Mouse (Mus musculus): ENCODE results near the gene Trmt44. TPM values are rescaled to one million over a fixed set of nuclear protein-coding genes. Genes with fewer than 3 reads are reported as not detected.
A peak's percentile ranks its signal among the peaks of the same experiment; 100 is the strongest.

The Trmt44 gene
- polyA plus RNA-seq, 1 experiment from 2014 or later: 5.3 TPM

DNA sequence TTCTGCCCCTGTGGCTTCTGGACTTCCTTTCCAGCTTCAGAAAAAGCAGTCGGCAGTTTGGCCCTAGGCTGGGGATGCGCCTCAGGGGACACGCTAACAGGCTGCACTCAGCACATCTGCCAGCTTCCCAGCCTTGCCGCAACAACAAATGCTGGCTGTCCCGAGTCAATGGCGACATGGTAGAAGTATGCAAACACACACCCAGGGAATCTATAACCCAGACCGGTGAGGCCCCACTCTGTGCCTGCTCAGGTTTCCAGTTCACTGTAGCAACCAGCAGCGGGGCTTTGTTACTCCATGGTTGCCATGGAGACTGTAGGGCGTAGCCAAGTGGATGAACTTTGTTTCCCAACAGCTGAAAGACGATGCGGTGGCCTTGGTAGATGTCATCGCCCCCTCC is 34.5 kb upstream of the Trmt44 start:
- no peak overlapping the region for H3K27ac ChIP-seq (ENCODE audit: low read length)
- WGBS: 39% methylated on average over 12 of the region's 12 CpGs
- ATAC-seq (replicated peaks; ENCODE audit: extremely low read depth, insufficient read depth, low FRiP score): no peak

DNA sequence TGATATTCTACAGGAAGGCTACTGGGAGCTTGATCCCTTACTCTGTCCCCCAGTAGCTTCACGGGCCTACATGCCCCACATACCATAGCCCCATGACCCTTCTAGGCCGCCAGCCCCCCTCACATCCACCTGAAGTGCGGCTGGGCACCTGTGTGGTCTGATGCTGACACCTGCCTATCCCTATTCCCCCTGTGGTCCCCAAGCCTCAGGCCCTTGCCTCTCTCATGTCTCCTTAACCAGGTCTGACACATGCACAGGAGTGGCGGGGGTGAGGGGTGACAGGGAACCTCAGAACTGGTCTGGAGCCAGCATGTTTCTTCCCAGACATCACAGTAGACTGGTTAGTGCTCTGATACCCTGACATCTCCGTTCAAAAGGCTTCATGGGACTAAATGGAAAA is 33.7 kb upstream of the Trmt44 start:
- Histone ChIP-seq H3K4me2 (ENCODE audit: low read depth, low read length) (no peak overlapping the region), H3K9me3 (replicated peaks; ENCODE audit: control insufficient read depth, low read length) (no peaks in the 10 kb centered on the region), H3K36me3 (ENCODE audit: control insufficient read depth, insufficient read depth) (0 out of 2 replicates have a peak, but pooled peaks cover 3% of the 10 kb centered on the region), H3K27ac (ENCODE audit: low read length) (no peak overlapping the region), H3K4me1 (ENCODE audit: control insufficient read depth, insufficient read depth, low read length) (peaks cover 26% of the 10 kb centered on the region), H3K4me3 (ENCODE audit: low read length) (no peak overlapping the region), H3K9ac (ENCODE audit: low read length) (no peak overlapping the region), H3K27me3 (ENCODE audit: control insufficient read depth, insufficient read depth, low read length) (no peaks in the 10 kb centered on the region; the same call in 1 of the 2 replicates)
- WGBS: 79% methylated on average over 5 of the region's 5 CpGs
- ATAC-seq (replicated peaks; ENCODE audit: extremely low read depth, insufficient read depth, low FRiP score): no peak

More for the DNA sequence above, 34.5 kb upstream of the Trmt44 start:
- Histone ChIP-seq H3K9ac (ENCODE audit: low read length) (no peak overlapping the region), H3K27me3 (ENCODE audit: control insufficient read depth, insufficient read depth, low read length) (no peaks in the 10 kb centered on the region; the same call in 1 of the 2 replicates), H3K4me3 (ENCODE audit: low read length) (no peak overlapping the region), H3K4me2 (ENCODE audit: low read depth, low read length) (no peak overlapping the region), H3K4me1 (ENCODE audit: control insufficient read depth, insufficient read depth, low read length) (peaks cover 26% of the 10 kb centered on the region), H3K36me3 (ENCODE audit: control insufficient read depth, insufficient read depth) (no peaks in the 10 kb centered on the region), H3K9me3 (replicated peaks; ENCODE audit: control insufficient read depth, low read length) (no peaks in the 10 kb centered on the region)

DNA sequence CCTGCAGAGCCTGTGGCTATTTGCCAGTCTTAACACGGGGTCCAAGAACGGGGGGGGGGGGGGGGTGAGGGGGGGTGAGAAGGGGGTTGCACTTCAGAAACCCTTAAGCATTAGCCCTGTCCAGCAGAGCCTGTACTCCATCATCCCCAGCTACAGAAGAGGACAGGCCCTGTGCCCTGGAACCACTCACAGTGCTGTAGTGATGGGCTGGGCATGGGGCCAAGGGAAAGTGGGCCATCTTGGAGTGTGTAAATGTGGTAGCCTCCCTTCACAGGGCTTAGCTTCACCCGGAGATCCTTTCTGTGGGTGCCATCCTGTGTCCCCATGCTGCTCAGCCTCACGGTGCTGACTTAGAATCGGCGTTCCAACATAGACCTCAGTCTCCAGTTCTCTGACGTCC is 32.9 kb upstream of the Trmt44 start:
- WGBS: 55% methylated on average over 7 of the region's 7 CpGs
- H3K4me3 ChIP-seq (ENCODE audit: low read length): no peak overlapping the region
- H3K27ac ChIP-seq (ENCODE audit: low read length): no peak overlapping the region
- no peaks in the 10 kb centered on the region; the same call in 1 of the 2 replicates for H3K27me3 ChIP-seq (ENCODE audit: control insufficient read depth, insufficient read depth, low read length)
- H3K4me2 ChIP-seq (ENCODE audit: low read depth, low read length): no peak overlapping the region
- ATAC-seq (replicated peaks; ENCODE audit: extremely low read depth, insufficient read depth, low FRiP score): peak; percentile 77
- H3K4me1 ChIP-seq (ENCODE audit: control insufficient read depth, insufficient read depth, low read length): peaks cover 26% of the 10 kb centered on the region
- peaks cover 3% of the 10 kb centered on the region; the same call in 1 of the 2 replicates for H3K36me3 ChIP-seq (ENCODE audit: control insufficient read depth, insufficient read depth)
- no peaks in the 10 kb centered on the region for H3K9me3 ChIP-seq (replicated peaks; ENCODE audit: control insufficient read depth, low read length)
- no peak overlapping the region for H3K9ac ChIP-seq (ENCODE audit: low read length)

DNA sequence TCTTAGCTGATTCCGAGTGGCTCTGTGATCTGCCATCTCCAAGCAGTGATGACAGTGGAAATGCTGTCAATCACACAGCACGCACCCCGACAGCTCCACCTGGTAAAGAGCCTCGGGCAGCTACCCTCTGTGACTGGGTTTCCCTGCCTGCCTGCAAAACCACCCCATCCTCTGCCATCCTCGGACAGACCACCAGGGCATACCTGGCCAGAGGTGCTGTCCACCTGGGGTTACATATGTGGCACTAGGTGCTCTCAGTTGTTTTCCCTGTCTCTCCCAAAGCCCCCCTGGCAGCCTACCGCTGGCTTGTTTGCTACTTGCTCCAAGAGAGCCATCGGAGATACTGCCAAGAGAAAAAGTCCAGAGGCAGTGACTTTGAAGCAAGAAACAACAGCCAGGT is 31.9 kb upstream of the Trmt44 start:
- H3K9ac ChIP-seq (ENCODE audit: low read length): no peak overlapping the region
- WGBS: 84% methylated on average over 7 of the region's 7 CpGs
- no peak overlapping the region for H3K27ac ChIP-seq (ENCODE audit: low read length)
- H3K9me3 ChIP-seq (replicated peaks; ENCODE audit: control insufficient read depth, low read length): no peaks in the 10 kb centered on the region
- H3K4me1 ChIP-seq (ENCODE audit: control insufficient read depth, insufficient read depth, low read length): peaks cover 26% of the 10 kb centered on the region
- ATAC-seq (replicated peaks; ENCODE audit: extremely low read depth, insufficient read depth, low FRiP score): no peak
- peaks cover 10% of the 10 kb centered on the region; the same call in 1 of the 2 replicates for H3K36me3 ChIP-seq (ENCODE audit: control insufficient read depth, insufficient read depth)
- H3K27me3 ChIP-seq (ENCODE audit: control insufficient read depth, insufficient read depth, low read length): no peaks in the 10 kb centered on the region
- no peak overlapping the region for H3K4me3 ChIP-seq (ENCODE audit: low read length)
- H3K4me2 ChIP-seq (ENCODE audit: low read depth, low read length): no peak overlapping the region

DNA sequence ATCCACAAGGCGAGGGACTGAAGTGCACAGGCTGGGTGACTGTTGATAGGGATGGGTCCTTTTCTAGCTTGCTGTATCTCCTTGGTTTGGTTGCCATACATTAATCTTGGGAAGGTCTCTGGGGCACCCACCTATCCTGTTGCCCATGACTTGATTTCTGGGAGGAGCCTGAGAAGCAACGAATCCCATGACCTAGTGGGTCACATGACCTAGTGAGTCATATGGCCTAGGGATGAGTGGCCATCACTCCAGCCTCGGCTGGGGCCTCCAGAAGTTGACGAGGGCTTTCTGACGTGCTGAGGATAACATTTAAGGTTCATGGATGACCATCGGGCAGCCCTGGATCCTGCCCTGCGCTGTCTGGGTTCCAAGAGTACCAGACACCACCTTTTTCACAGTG is 30.5 kb upstream of the Trmt44 start:
- no peak for ATAC-seq (replicated peaks; ENCODE audit: extremely low read depth, insufficient read depth, low FRiP score)
- H3K9ac ChIP-seq (ENCODE audit: low read length): no peak overlapping the region
- no peaks in the 10 kb centered on the region for H3K27me3 ChIP-seq (ENCODE audit: control insufficient read depth, insufficient read depth, low read length)
- WGBS: 80% methylated on average over 7 of the region's 7 CpGs
- H3K36me3 ChIP-seq (ENCODE audit: control insufficient read depth, insufficient read depth): peaks cover 14% of the 10 kb centered on the region; the same call in 1 of the 2 replicates
- no peak overlapping the region for H3K4me2 ChIP-seq (ENCODE audit: low read depth, low read length)
- H3K27ac ChIP-seq (ENCODE audit: low read length): no peak overlapping the region
- H3K4me1 ChIP-seq (ENCODE audit: control insufficient read depth, insufficient read depth, low read length): peaks cover 18% of the 10 kb centered on the region
- H3K9me3 ChIP-seq (replicated peaks; ENCODE audit: control insufficient read depth, low read length): no peaks in the 10 kb centered on the region
- no peak overlapping the region for H3K4me3 ChIP-seq (ENCODE audit: low read length)

DNA sequence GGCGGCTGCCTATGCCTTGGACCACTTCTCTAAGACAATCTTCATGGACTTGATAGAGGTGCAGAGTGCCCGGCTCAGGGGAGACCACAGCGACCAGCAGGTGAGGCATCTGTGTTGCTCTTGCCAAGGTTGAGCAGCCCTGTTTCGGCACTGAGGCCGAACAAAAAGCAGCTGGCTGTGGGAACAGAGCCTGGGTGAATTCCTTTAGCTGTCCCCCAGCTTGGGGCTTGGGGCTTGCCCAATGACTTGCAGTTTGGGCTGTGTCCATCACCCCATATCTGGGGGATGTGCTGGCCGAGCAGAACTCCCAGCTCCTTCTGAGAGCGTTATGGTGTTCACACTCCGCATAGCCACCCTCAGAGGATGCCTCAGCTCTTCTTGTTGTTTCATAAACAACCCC is 26.7 kb upstream of the Trmt44 start:
- 88% methylated on average over 8 of the region's 8 CpGs for WGBS
- 0 out of 2 replicates have a peak, but pooled peaks cover 3% of the 10 kb centered on the region for H3K9me3 ChIP-seq (replicated peaks; ENCODE audit: control insufficient read depth, low read length)
- no peaks in the 10 kb centered on the region; the same call in 1 of the 2 replicates for H3K4me1 ChIP-seq (ENCODE audit: control insufficient read depth, insufficient read depth, low read length)
- no peaks in the 10 kb centered on the region for H3K27me3 ChIP-seq (ENCODE audit: control insufficient read depth, insufficient read depth, low read length)
- H3K4me3 ChIP-seq (ENCODE audit: low read length): no peak overlapping the region
- H3K27ac ChIP-seq (ENCODE audit: low read length): no peak overlapping the region
- peaks cover 29% of the 10 kb centered on the region for H3K36me3 ChIP-seq (ENCODE audit: control insufficient read depth, insufficient read depth)
- no peak overlapping the region for H3K9ac ChIP-seq (ENCODE audit: low read length)
- H3K4me2 ChIP-seq (ENCODE audit: low read depth, low read length): no peak overlapping the region
- ATAC-seq (replicated peaks; ENCODE audit: extremely low read depth, insufficient read depth, low FRiP score): no peak

DNA sequence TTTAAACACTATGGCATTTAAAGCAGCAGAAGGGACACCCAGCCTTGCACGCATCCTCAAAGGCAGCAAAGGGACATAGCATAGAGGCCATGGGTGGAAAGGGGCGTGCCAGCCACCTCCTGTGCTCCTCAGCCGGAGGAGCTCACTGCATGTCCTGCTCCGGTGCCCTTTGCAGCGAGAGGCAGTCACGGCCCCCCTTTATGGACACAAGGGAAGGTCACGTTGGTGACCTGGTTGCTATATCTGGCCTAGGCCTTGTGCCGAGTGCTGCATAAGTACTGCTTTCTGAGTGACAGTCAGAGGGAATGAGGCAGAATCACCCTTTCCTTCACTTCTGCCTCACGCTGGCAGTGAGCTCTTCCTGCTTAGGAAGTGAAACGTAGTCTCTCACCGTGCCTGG is 25.4 kb upstream of the Trmt44 start:
- Histone ChIP-seq H3K27me3 (ENCODE audit: control insufficient read depth, insufficient read depth, low read length) (no peaks in the 10 kb centered on the region), H3K9me3 (replicated peaks; ENCODE audit: control insufficient read depth, low read length) (0 out of 2 replicates have a peak, but pooled peaks cover 3% of the 10 kb centered on the region), H3K36me3 (ENCODE audit: control insufficient read depth, insufficient read depth) (peaks cover 29% of the 10 kb centered on the region), H3K27ac (ENCODE audit: low read length) (no peak overlapping the region), H3K9ac (ENCODE audit: low read length) (0 out of 2 replicates have a peak overlapping the region, but pooled peaks have one; percentile 18), H3K4me1 (ENCODE audit: control insufficient read depth, insufficient read depth, low read length) (no peaks in the 10 kb centered on the region; the same call in 1 of the 2 replicates), H3K4me2 (ENCODE audit: low read depth, low read length) (no peak overlapping the region), H3K4me3 (ENCODE audit: low read length) (no peak overlapping the region)
- ATAC-seq (replicated peaks; ENCODE audit: extremely low read depth, insufficient read depth, low FRiP score): 0 out of 2 replicates have a peak, but pooled peaks have one; percentile 14
- WGBS: 56% methylated on average over 11 of the region's 11 CpGs

DNA sequence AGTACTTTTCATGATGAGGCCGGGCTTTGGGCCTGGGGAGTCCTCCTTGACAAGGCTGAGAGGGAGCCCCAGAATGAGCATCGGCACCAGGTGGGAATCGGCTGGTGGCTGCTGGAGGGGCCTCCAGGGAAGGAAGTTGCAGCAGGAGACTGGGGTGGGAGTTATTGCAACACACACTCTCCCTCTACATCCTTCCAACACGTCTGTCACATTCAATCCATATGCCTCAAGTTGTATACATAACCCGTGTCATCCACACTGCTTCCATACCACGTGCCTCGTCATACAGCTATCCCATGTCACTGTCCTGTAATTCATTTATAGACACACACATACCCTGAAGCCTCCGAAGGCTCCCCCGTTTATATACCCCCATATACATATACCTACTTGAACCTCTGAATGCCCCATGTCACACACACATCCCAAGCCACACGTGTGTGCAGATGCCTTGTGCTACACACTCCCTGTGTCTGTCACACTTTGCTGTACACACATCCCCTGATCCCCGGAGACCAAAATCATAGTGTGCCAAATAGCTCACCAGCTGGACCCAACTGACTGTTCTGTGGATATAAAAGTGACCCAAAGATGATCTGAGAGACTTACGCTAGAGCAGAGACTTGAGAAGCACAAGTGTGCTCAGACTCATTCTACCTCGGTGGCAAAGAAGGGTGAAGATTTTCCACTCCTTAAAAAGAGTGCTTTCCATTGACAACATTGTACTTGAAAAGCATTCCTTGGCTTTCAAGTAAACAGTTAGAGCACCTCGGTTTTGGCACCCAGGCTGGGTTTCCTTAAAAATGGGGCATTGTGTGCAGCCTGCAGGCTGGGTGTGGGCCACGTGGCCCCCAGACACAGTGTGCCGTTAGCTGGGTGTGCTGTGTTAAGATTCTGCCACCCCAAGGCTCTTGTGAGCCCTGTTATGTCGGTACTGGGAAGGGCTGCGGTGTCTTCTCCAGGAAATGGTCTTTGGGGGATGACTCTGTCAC is 21.6 kb upstream of the Trmt44 start:
- no peak overlapping the region for H3K27ac ChIP-seq (ENCODE audit: low read length)
- no peaks in the 10 kb centered on the region for H3K27me3 ChIP-seq (ENCODE audit: control insufficient read depth, insufficient read depth, low read length)
- H3K9me3 ChIP-seq (replicated peaks; ENCODE audit: control insufficient read depth, low read length): peaks cover 6% of the 10 kb centered on the region; the same call in 1 of the 2 replicates
- no peak overlapping the region for H3K4me2 ChIP-seq (ENCODE audit: low read depth, low read length)
- no peak for ATAC-seq (replicated peaks; ENCODE audit: extremely low read depth, insufficient read depth, low FRiP score)
- H3K9ac ChIP-seq (ENCODE audit: low read length): no peak overlapping the region
- whole genome bisulfite sequencing: 77% methylated on average over 18 of the region's 18 CpGs
- H3K4me1 ChIP-seq (ENCODE audit: control insufficient read depth, insufficient read depth, low read length): no peaks in the 10 kb centered on the region; the same call in 1 of the 2 replicates
- H3K36me3 ChIP-seq (ENCODE audit: control insufficient read depth, insufficient read depth): peaks cover 32% of the 10 kb centered on the region
- H3K4me3 ChIP-seq (ENCODE audit: low read length): no peak overlapping the region

DNA sequence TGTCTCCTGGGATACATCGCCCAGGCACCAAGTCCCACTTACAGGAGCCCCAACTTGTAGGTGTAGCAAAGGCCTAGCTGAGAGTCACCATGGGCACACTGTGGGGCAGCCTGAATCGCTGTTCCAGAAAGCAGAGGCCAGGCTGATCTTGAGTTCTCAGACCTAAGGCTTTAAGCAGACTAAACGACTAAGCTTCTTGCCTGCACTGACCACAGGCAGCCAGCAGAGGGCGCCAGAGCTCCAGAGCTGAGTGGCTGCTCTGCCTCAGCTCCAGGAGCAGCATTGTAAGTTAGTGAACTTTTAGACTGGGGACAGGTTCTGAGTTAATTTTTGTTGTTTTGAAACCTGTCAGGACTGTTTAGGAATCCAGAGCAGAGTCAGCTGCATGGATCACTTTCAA is 20.8 kb upstream of the Trmt44 start:
- 16% methylated on average over 4 of the region's 4 CpGs for WGBS
- no peak overlapping the region for H3K9ac ChIP-seq (ENCODE audit: low read length)
- H3K9me3 ChIP-seq (replicated peaks; ENCODE audit: control insufficient read depth, low read length): peaks cover 10% of the 10 kb centered on the region
- H3K4me3 ChIP-seq (ENCODE audit: low read length): no peak overlapping the region
- ATAC-seq (replicated peaks; ENCODE audit: extremely low read depth, insufficient read depth, low FRiP score): peak; percentile 28
- H3K4me1 ChIP-seq (ENCODE audit: control insufficient read depth, insufficient read depth, low read length): no peaks in the 10 kb centered on the region; the same call in 1 of the 2 replicates
- H3K36me3 ChIP-seq (ENCODE audit: control insufficient read depth, insufficient read depth): peaks cover 37% of the 10 kb centered on the region
- H3K4me2 ChIP-seq (ENCODE audit: low read depth, low read length): no peak overlapping the region
- no peaks in the 10 kb centered on the region for H3K27me3 ChIP-seq (ENCODE audit: control insufficient read depth, insufficient read depth, low read length)
- H3K27ac ChIP-seq (ENCODE audit: low read length): no peak overlapping the region

All from heart, embryonic 16.5 days (tissue).